26 mouse cellular contexts compared by ENCODE assay signal in genomic region chr8:124384336-124384735, GRCm38 (mm10). TPM values are rescaled to one million over a fixed set of nuclear protein-coding genes. Genes with fewer than 3 reads are reported as not detected.
DNase-seq lines count a peak whose midpoint lies in the region; TF ChIP-seq lines count a peak whose summit lies in the region.
"Had no signal": no experiment of that assay in that cellular context is flagged by ENCODE, and none has a peak within 500 bp of the region (broad histone marks: within the 10 kb centered on the region; RNA-seq: fewer than 3 reads in every experiment).

No protein-coding gene starts in this region.

- H3K4me3 ChIP-seq in layer of hippocampus, adult 2 months, result no peak overlapping the region
- H3K4me3 ChIP-seq: embryonic facial prominence, embryonic 10.5 days; embryonic facial prominence, embryonic 13.5 days; erythroblast, embryonic 14.5 days; forebrain, embryonic 12.5 days; forebrain, embryonic 15.5 days; heart, embryonic 12.5 days; heart, embryonic 15.5 days; hindbrain, embryonic 10.5 days; hindbrain, embryonic 13.5 days; intestine, embryonic 15.5 days had no signal

- TF ChIP-seq CTCF in layer of hippocampus, adult 2 months (conservative IDR thresholded peaks at IDR 0.05), result no peak

- DNase-seq in cerebellum, adult 11-12 months, result peak; percentile 69
- DNase-seq in cerebellum, adult 11 months, result no peak
- DNase-seq in cerebellum, postnatal 10 days, result peak; percentile 45 to 55
- DNase-seq in cerebellum, postnatal 4 days (ENCODE audit: low spot score in 2 of 2), result no peak
- no peak for DNase-seq in layer of hippocampus, adult 2 months (ENCODE audit: low spot score in 2 of 2)
- DNase-seq in layer of hippocampus, postnatal 10 days (ENCODE audit: low spot score in 2 of 2), result no peak
- DNase-seq: adrenal gland, postnatal 10 days; adrenal gland, postnatal 36 days; embryo, embryonic 11 days; gastrocnemius, postnatal 25 days; heart, adult 18-20 months; heart, postnatal 10 days; heart, postnatal 36 days; kidney, adult 11 months; kidney, adult 8-10 months had no signal

- H3K27ac ChIP-seq in layer of hippocampus, adult 2 months, result peak overlapping the region; percentile 53
- H3K27ac ChIP-seq: embryonic facial prominence, embryonic 10.5 days; forebrain, embryonic 12.5 days; forebrain, embryonic 15.5 days; heart, embryonic 15.5 days; hindbrain, embryonic 10.5 days; hindbrain, embryonic 13.5 days; intestine, embryonic 15.5 days had no signal

RNA-seq across cellular contexts. Expression of gene Pgbd5, which starts 55.1 kb away (rescaled TPM):
- 100 to 1,000 TPM; 291 to 304 TPM for total RNA-seq in layer of hippocampus, adult 2 months (2021)
- total RNA-seq in layer of hippocampus, postnatal 10 days (2021), result 100 to 1,000 TPM; 102 to 111 TPM
- total RNA-seq: common myeloid progenitor, adult 5-6 weeks had no signal

Comparison
In these comparisons a context has a peak if more than half of its experiments do, and no peak if none do; other contexts are left out.
1. DNase-seq: peak in cerebellum, adult 11-12 months (single experiment) and cerebellum, postnatal 10 days (2 of 2); none in cerebellum, adult 11 months (single experiment), cerebellum, postnatal 4 days (0 of 2), layer of hippocampus, adult 2 months (0 of 2) and layer of hippocampus, postnatal 10 days (0 of 2).